Mouse (Mus musculus): ENCODE results near the gene Otub2. TPM values are rescaled to one million over a fixed set of nuclear protein-coding genes. Genes with fewer than 3 reads are reported as not detected.

The Otub2 gene
- polyA plus RNA-seq, 1 experiment from 2014 or later, result 10.0 TPM

DNA sequence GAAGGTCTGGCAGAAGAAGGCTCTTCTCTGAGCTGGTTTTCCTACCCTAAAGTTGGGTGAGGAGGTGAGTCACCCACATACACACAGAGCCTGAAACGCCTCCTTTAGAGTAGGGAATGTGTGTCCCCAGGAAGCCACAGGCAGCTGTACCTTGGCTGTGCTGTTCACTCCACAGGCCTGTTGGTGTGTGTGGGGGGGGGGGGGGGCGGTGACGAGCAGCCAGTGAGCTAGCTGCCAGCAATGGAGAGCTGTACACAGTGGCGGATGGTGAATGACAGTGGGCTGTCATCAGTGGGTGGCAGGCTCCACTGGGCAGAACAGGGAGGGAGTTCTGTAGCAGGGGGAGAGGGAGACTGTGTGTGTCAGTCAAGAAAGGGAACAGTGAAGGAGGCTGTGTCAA, 11.7 kb upstream of the Otub2 start:
- Histone ChIP-seq H3K36me3 (no peaks in the 10 kb centered on the region), H3K4me1 (no peaks in the 10 kb centered on the region), H3K4me3 (no peak overlapping the region), H3K27me3 (ENCODE audit: low read depth, poor library complexity, severe bottlenecking) (no peaks in the 10 kb centered on the region), H3K27ac (no peak overlapping the region), H3K9me3 (replicated peaks) (no peaks in the 10 kb centered on the region)
- WGBS, result 87% methylated on average over 4 of the region's 4 CpGs
- no peak for DNase-seq (ENCODE audit: low spot score)

DNA sequence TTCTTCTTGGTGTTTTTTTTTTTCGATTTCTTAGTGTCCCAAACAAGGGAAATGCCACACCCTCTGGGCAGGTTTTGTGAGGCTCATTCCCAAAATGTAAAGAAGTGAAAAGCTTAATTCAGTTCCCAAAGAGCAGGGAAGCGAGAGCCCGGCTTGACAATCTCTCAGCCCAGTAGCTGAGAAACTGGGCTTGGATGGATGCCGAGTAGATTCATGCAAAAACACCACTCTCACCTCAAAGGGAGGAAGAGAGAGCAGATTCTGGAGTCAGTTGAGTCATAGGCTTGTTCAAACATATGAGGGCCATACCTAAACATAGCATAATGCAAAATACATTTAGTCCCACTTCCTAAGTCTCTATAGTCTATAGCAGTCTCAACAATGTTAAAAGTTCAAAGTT, 8.3 kb upstream of the Otub2 start:
- Histone ChIP-seq H3K27me3 (ENCODE audit: low read depth, poor library complexity, severe bottlenecking) (no peaks in the 10 kb centered on the region), H3K36me3 (no peaks in the 10 kb centered on the region), H3K27ac (no peak overlapping the region), H3K4me1 (no peaks in the 10 kb centered on the region), H3K9me3 (replicated peaks) (no peaks in the 10 kb centered on the region), H3K4me3 (no peak overlapping the region)
- no peak for DNase-seq (ENCODE audit: low spot score)
- WGBS, result 84% methylated on average over 4 of the region's 4 CpGs

DNA sequence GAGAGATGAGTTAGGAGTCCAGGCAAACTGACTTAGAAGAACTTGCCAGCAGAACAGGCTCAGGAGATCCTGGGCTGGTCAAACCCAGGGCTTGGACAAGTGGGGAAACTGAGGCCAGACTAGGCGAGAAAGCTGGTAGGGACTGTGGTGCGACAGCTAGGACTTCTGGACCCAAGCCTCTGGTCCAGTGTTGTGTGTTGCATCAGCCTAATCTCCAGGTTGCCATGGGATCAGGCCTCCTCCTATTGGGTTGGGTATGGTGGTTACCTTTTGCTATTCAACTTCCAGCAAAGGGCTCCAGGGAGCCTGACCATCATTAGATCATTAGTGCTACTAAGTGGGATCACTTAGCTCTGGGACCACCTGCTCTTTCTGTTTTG, 856 bp downstream of the Otub2 start:
- Histone ChIP-seq H3K9me3 (replicated peaks) (no peaks in the 10 kb centered on the region), H3K27ac (peak overlapping the region; percentile 93), H3K4me3 (peak overlapping the region; percentile 86), H3K36me3 (no peaks in the 10 kb centered on the region), H3K4me1 (peaks cover 18% of the 10 kb centered on the region), H3K27me3 (ENCODE audit: low read depth, poor library complexity, severe bottlenecking) (no peaks in the 10 kb centered on the region)
- WGBS, result 77% methylated on average over 2 of the region's 2 CpGs
- no peak for DNase-seq (ENCODE audit: low spot score)

DNA sequence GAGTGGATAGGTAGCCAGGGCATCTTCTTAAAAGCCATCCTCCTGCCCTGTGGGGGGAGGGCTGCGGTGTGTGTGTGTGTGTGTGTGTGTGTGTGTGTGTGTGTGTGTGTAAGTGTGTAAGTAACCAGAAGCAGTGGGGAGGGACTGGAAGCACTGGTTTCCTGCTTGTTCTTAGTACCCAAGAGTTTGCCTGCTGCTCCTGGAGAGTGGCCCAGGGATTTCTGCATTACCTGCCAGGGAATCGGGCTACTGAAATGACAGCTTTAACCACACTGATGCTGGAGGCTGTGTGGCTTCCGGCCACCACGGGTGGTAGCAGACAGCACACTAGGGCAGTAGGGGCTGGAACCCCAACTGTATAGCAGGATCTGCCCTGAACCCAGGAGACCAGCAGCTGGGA, 1.5 kb downstream of the Otub2 start:
- peaks cover 18% of the 10 kb centered on the region for H3K4me1 ChIP-seq
- no peak overlapping the region for H3K27ac ChIP-seq
- WGBS, result 85% methylated on average over 4 of the region's 4 CpGs

DNA sequence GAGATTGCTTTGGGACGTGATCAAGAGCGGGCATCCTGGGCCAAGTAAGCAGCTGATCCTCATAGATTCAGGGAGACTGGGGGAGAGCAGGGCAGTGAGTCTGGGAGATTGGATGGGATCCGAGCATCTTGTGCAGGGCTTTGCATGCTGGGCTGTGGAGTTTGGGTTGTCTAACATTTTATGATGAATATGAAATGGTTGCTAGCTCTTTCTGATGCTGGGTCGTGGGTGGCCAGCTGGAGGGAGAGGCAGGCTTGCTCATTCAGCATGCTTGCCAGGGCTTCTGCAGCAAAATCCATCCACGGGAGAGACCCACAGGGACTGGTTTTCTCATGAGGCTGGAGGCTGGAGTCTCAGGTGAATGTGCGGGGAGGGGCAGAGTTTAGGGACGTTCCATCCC, 2.6 kb downstream of the Otub2 start:
- no peak overlapping the region for H3K4me3 ChIP-seq
- no peak overlapping the region for H3K27ac ChIP-seq
- DNase-seq (ENCODE audit: low spot score), result no peak
- H3K4me1 ChIP-seq, result peaks cover 18% of the 10 kb centered on the region
- WGBS, result 82% methylated on average over 7 of the region's 7 CpGs
- no peaks in the 10 kb centered on the region for H3K9me3 ChIP-seq (replicated peaks)
- no peaks in the 10 kb centered on the region for H3K36me3 ChIP-seq
- no peaks in the 10 kb centered on the region for H3K27me3 ChIP-seq (ENCODE audit: low read depth, poor library complexity, severe bottlenecking)

More for the DNA sequence above, 1.5 kb downstream of the Otub2 start:
- no peaks in the 10 kb centered on the region for H3K9me3 ChIP-seq (replicated peaks)
- no peak for DNase-seq (ENCODE audit: low spot score)
- H3K4me3 ChIP-seq, result no peak overlapping the region
- no peaks in the 10 kb centered on the region for H3K36me3 ChIP-seq
- no peaks in the 10 kb centered on the region for H3K27me3 ChIP-seq (ENCODE audit: low read depth, poor library complexity, severe bottlenecking)

DNA sequence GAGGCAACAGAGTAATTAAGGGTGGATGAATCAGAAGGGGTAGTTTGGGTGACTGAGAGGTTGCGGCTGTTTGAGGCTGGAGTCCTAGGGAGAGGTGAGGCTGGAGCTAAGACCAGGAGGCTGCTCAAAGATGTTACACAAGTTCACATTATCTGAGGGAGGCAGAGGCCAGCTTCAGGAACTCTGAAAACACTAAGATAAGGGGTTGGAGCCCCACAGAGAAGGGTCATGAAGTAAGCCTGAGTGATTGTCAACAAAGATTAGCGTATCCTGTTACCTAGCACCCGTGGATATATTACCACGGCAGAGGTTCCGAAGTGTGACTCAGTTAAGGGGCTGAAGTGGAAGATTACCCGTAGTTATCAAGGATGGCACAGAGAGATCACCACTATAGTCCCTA, 5.0 kb downstream of the Otub2 start:
- Histone ChIP-seq H3K27me3 (ENCODE audit: low read depth, poor library complexity, severe bottlenecking) (no peaks in the 10 kb centered on the region), H3K4me3 (no peak overlapping the region), H3K9me3 (replicated peaks) (no peaks in the 10 kb centered on the region), H3K4me1 (peaks cover 18% of the 10 kb centered on the region), H3K27ac (peak overlapping the region; percentile 36; the same call in 1 of the 2 replicates), H3K36me3 (no peaks in the 10 kb centered on the region)
- 55% methylated on average over 6 of the region's 6 CpGs for WGBS
- no peak for DNase-seq (ENCODE audit: low spot score)

DNA sequence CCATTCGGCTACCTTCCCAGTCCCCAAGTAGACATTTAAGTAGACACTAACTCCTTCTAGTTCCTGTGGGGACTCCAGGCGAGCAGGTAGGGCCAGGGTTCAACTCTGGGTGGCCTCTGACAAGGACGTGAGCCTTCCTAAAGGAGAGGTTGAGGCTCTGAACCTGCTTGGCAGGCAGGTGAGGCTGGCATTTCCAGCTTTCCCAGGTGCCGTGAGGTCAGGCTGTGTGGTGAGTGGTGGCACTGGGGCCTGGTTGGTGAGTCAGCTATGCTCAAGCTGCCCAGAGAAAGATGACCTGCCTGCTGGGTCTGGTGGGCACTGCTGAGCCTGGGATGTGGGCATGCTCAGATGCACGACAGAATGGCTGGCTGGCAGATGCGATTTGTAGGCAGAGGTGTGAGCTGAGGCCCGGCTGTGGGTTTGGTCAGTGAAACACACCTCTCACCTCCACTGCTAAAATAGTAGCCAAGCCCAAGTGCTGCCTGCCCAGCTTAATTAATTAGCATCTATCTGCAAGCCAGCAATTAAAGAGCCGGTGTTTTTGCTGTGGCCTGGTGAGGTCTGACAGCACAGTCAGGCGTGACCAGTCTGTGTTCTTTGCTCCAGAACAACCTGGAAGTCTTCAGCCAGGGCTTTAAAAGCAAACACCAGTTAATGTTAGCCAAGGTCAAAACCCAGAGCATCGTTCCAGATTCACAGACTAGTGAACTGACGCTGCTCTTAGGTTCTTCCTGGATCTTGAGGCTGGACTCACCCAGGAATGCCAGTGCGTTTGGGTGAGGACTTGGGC, 7.2 kb downstream of the Otub2 start:
- no peaks in the 10 kb centered on the region for H3K9me3 ChIP-seq (replicated peaks)
- 70% methylated on average over 12 of the region's 12 CpGs for WGBS
- H3K4me1 ChIP-seq, result peaks cover 4% of the 10 kb centered on the region; the same call in 1 of the 2 replicates
- H3K36me3 ChIP-seq, result peaks cover 1% of the 10 kb centered on the region; the same call in 1 of the 2 replicates
- no peaks in the 10 kb centered on the region for H3K27me3 ChIP-seq (ENCODE audit: low read depth, poor library complexity, severe bottlenecking)
- no peak overlapping the region for H3K4me3 ChIP-seq
- DNase-seq (ENCODE audit: low spot score), result no peak
- no peak overlapping the region for H3K27ac ChIP-seq

DNA sequence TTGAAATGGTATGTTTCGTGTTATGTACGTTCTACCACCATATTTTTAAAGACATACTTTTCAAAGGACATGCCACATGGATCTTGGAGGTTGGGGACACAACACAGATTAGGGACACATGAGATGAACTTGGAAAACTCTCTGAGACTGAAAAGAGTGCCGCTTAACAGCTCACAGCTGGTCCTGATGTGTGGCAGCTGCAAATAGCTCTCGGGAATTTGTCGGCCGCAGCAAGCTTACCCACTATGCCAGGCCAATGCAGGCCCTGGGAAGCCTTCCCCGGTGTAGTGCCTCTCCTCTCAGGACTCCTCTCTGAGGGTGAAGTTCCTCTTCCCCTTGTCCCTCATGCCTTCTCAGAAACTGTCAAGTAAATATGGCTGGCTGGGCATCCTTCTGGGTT, 8.3 kb downstream of the Otub2 start:
- Histone ChIP-seq H3K36me3 (peaks cover 4% of the 10 kb centered on the region; the same call in 1 of the 2 replicates), H3K9me3 (replicated peaks) (no peaks in the 10 kb centered on the region), H3K4me3 (no peak overlapping the region), H3K27me3 (ENCODE audit: low read depth, poor library complexity, severe bottlenecking) (no peaks in the 10 kb centered on the region), H3K4me1 (peaks cover 4% of the 10 kb centered on the region; the same call in 1 of the 2 replicates), H3K27ac (no peak overlapping the region)
- no peak for DNase-seq (ENCODE audit: low spot score)
- 85% methylated on average over 7 of the region's 7 CpGs for WGBS

DNA sequence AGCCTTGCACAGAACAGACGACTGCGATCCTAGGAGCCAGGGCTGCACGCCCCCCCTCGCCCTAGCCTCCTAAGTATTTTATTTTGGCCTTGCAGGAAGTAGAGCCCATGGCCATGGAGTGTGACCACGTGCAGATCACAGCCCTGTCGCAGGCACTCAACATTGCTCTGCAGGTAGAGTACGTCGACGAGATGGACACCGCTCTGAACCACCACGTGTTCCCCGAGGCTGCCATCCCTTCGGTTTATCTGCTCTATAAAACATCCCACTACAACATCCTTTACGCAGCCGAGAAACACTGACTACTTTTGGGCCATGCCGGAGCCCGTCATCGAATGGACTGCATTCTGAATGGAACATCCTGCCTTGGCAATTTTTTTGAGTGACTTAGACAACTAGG, 15.6 kb downstream of the Otub2 start:
- no peak overlapping the region for H3K4me3 ChIP-seq
- H3K4me1 ChIP-seq, result no peaks in the 10 kb centered on the region
- WGBS, result 89% methylated on average over 18 of the region's 18 CpGs
- H3K27ac ChIP-seq, result no peak overlapping the region
- peaks cover 63% of the 10 kb centered on the region for H3K36me3 ChIP-seq
- H3K9me3 ChIP-seq (replicated peaks), result no peaks in the 10 kb centered on the region
- no peaks in the 10 kb centered on the region for H3K27me3 ChIP-seq (ENCODE audit: low read depth, poor library complexity, severe bottlenecking)
- no peak for DNase-seq (ENCODE audit: low spot score)

DNA sequence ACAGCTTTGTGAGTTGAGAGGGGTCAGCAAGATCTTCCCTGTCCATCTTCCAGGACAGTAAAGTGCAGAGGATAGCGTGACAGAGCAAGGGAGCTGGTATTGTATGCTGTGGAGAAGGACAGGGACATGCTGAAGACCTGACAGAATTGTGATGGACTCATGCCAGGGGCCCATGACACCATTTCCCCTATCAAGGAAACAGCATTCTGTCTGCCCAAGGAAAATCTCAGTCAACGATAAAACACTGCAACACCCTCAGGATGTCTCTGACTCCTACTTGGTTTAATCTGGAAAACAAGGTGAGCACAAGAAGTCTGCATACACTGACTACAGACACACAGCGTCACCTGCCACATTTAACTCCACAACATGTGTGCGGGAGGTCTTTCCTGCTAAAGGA, 19.2 kb downstream of the Otub2 start, which contains the start of gene 9330161L09Rik:
Gene 9330161L09Rik, minus strand, starts transcription at position 101 of the 400 bp plus-strand sequence.
- Histone ChIP-seq H3K36me3 (peaks cover 93% of the 10 kb centered on the region), H3K4me3 (no peak within 1 kb of the TSS), H3K4me1 (no peaks in the 10 kb centered on the region), H3K27me3 (ENCODE audit: low read depth, poor library complexity, severe bottlenecking) (no peaks in the 10 kb centered on the region), H3K27ac (no peak within 1 kb of the TSS), H3K9me3 (replicated peaks) (no peaks in the 10 kb centered on the region)
- no peak for DNase-seq (ENCODE audit: low spot score)
- WGBS, result 90% methylated on average over 4 of the region's 4 CpGs

DNA sequence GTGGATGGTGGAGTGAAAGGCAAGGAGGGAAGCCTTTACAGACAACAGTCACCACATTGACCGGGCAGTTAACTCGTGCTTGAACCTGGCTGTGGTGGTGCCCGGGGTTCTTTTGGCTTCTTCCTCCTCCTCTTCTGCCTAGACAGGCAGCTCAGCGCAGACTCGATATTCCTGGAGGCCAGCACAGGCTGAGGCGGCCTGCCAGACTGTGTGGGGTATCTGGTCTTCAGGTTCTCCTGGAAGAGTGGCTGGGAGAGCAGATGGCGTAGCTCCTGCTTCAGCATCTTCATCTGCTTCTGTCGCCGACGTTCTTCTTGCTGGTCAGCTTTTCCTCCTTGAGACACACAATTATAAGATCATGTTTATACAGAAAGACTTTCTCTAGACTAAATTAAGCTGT, 19.7 kb downstream of the Otub2 start:
- Histone ChIP-seq H3K4me3 (no peak overlapping the region), H3K36me3 (peaks cover 94% of the 10 kb centered on the region), H3K27me3 (ENCODE audit: low read depth, poor library complexity, severe bottlenecking) (no peaks in the 10 kb centered on the region), H3K27ac (no peak overlapping the region), H3K4me1 (no peaks in the 10 kb centered on the region), H3K9me3 (replicated peaks) (no peaks in the 10 kb centered on the region)
- WGBS, result 93% methylated on average over 10 of the region's 10 CpGs
- DNase-seq (ENCODE audit: low spot score), result no peak

DNA sequence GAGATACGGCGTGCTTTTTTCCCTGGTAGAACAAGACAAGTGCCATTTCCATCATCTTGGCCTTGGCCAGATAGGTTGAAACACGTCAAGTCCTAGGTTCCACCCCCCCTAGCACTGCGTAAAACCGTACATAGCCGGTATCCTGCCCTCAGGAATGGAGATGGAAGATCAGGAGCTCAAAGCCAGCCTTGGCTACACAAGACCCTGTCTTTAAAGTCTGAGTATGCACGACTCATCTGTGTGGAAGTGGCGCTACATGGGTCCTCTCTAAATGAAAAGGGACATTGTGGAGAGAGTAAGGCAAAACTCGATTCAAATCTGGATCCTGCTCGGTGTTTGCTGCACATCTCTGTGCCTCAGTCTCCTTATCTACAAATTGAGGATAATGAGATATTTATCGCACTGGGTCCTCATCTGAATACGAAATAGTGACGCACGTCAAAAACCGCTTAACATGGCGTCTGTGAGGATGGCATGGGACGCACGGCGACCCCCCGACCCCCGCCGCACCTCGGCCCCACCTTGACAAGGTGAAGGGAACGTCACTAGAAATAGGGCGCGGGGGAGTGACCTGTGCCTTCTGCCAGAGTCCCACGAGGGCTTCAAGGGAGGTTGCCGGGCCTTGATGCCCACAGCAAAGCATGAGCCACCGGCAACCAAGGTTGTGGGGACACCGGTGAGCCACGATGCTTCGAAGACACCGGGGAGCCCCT, 36.7 kb downstream of the Otub2 start:
- peak overlapping the region; percentile 86 for H3K27ac ChIP-seq
- WGBS, result 10% methylated on average over 33 of the region's 33 CpGs
- H3K4me1 ChIP-seq, result peaks cover 26% of the 10 kb centered on the region

DNA sequence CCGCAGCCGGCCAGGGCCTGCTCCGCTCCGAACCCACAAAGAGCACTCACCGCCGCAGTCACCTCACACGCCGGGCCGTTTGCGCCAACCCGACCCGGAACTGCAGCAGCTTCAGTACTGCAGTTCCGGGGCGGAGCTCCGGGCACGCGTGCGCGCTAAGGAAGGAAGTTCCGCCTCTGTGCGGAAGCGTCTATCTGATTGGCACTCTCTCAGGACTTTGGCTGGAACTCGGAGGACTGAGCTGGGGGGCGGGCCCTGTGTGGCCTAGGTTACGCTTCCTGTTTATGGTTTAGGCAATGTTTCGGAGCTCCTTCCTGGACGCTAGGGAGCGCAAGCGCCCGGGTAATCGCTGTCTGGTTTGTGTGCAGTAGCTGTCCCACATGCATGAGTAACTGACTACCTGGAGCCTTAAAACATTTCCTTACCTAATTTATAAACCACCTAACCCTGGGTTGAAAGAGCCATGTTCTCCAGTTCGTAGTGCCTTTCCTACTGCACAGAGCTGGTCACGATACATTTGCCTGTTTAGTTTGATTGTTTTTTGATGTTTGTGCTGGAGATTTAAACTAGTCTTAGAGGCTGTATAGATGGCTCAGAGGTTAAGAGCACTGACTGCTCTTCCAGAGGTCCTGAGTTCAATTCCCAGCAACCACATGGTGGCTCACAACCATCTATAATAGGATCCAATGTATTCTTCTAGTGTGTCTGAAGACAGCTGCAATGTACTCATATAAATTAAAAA, 37.4 kb downstream of the Otub2 start, which contains the start of gene Ddx24:
Gene Ddx24, minus strand, starts transcription at position 102 of the 742 bp plus-strand sequence.
- peak within 1 kb of the TSS; percentile 86 for H3K27ac ChIP-seq

More for the DNA sequence above, 36.7 kb downstream of the Otub2 start:
- no peaks in the 10 kb centered on the region for H3K27me3 ChIP-seq (ENCODE audit: low read depth, poor library complexity, severe bottlenecking)
- no peaks in the 10 kb centered on the region for H3K9me3 ChIP-seq (replicated peaks)
- DNase-seq (ENCODE audit: low spot score), result no peak
- peaks cover 28% of the 10 kb centered on the region for H3K36me3 ChIP-seq
- peak overlapping the region; percentile 91 for H3K4me3 ChIP-seq

More for the DNA sequence above, 37.4 kb downstream of the Otub2 start, which contains the start of gene Ddx24:
- peaks cover 28% of the 10 kb centered on the region for H3K36me3 ChIP-seq
- peak within 1 kb of the TSS; percentile 91 for H3K4me3 ChIP-seq
- DNase-seq (ENCODE audit: low spot score), result peak; percentile 98
- 1% methylated on average over 33 of the region's 33 CpGs for WGBS
- peaks cover 26% of the 10 kb centered on the region for H3K4me1 ChIP-seq
- no peaks in the 10 kb centered on the region for H3K27me3 ChIP-seq (ENCODE audit: low read depth, poor library complexity, severe bottlenecking)
- H3K9me3 ChIP-seq (replicated peaks), result no peaks in the 10 kb centered on the region
